Mouse (Mus musculus) liver, adult 2 months (tissue): ENCODE measurements around the gene Prdm2. TPM values are rescaled to one million over a fixed set of nuclear protein-coding genes. Genes with fewer than 3 reads are reported as not detected.

Experiments
- DNase-seq: peaks from one replicate; pipeline ENCODE4 v3.0.0-alpha.2; 2011; ENCODE audit warnings: low read depth, low spot score; ENCODE audit errors: extremely low read depth
- H3K27ac ChIP-seq: fragments of 200-500 bp; replicated peaks from 2 replicates; pipeline ENCODE4 v1.5.1; 2012; ENCODE audit warnings: low read depth, mild to moderate bottlenecking, control low read depth, inconsistent platforms, low read length; ENCODE audit not compliant: insufficient read depth
- H3K27me3 ChIP-seq: fragments of 200-500 bp; 2 replicates; pipeline ENCODE4 v1.6.1; 2012; ENCODE audit warnings: mild to moderate bottlenecking, moderate library complexity, low read length, inconsistent platforms; ENCODE audit not compliant: control insufficient read depth, insufficient read depth
- H3K36me3 ChIP-seq: fragments of 200-500 bp; 2 replicates; pipeline ENCODE4 v1.6.1; 2012; ENCODE audit warnings: low read length, inconsistent platforms; ENCODE audit not compliant: control insufficient read depth, insufficient read depth
- H3K4me1 ChIP-seq: fragments of 200-500 bp; 2 replicates; pipeline ENCODE4 v1.6.1; 2011; ENCODE audit warnings: low read length; ENCODE audit not compliant: control insufficient read depth, insufficient read depth
- H3K4me3 ChIP-seq: fragments of 200-500 bp; 2 replicates; pipeline ENCODE4 v1.5.1; 2011; ENCODE audit warnings: low read depth, mild to moderate bottlenecking, control low read depth, low read length, moderate library complexity; ENCODE audit not compliant: insufficient read depth
- H3K79me2 ChIP-seq: fragments of 200-500 bp; 2 replicates; pipeline ENCODE4 v1.6.1; 2012; ENCODE audit warnings: inconsistent platforms, mild to moderate bottlenecking, low read length, moderate library complexity; ENCODE audit not compliant: control insufficient read depth, insufficient read depth
- H3K9ac ChIP-seq: fragments of 200-500 bp; 2 replicates; pipeline ENCODE4 v1.6.1; 2012; ENCODE audit warnings: low read depth, mild to moderate bottlenecking, control low read depth, inconsistent platforms, low read length
- CTCF ChIP-seq: fragments of 200-500 bp; IDR thresholded peaks from 2 replicates; pipeline ENCODE4 v1.5.1; 2011; ENCODE audit warnings: low read depth, low read length, control low read depth
- POLR2A ChIP-seq: fragments of 200-500 bp; IDR thresholded peaks from 2 replicates; pipeline ENCODE4 v1.6.1; 2011; ENCODE audit warnings: low read length, control low read depth; ENCODE audit not compliant: insufficient read depth; ENCODE audit errors: extremely low read depth
- WGBS: fragments of 180-500 bp; shearing (Covaris S2); methylation state at CpG from one replicate; pipeline ENCODE4 v1.1.7; 2018; 5-methylcytosine and 5-hydroxymethylcytosine counted together
- polyA plus RNA-seq: library from polyadenylated mRNA; depleted of rRNA; stranded (reverse); fragments of >200 nt; gene quantifications from 2 replicates; pipeline ENCODE4 v1.2.3, GENCODE M21; 2012
- total RNA-seq: library from RNA; depleted of rRNA; stranded (reverse); fragments of >200 nt; gene quantifications from 2 replicates; pipeline ENCODE4 v1.2.3, GENCODE M21; 2014

The Prdm2 gene
- total and polyA plus RNA-seq, 2 experiments = 6.9 to 7.9 TPM

GRCm38 (mm10) chr4:143120008-143120407 lies 92.8 kb downstream of the Prdm2 start:
- no peak overlapping the region for H3K9ac ChIP-seq
- TF ChIP-seq CTCF = no peak
- no peak for TF ChIP-seq POLR2A
- peaks cover 8% of the 10 kb centered on the region; the same call in 1 of the 2 replicates for H3K79me2 ChIP-seq
- DNase-seq = peak; percentile 85
- H3K36me3 ChIP-seq = no peaks in the 10 kb centered on the region
- 25% methylated on average over 8 of the region's 8 CpGs for WGBS
- H3K27ac ChIP-seq = no peak overlapping the region
- no peaks in the 10 kb centered on the region for H3K27me3 ChIP-seq
- peaks cover 19% of the 10 kb centered on the region for H3K4me1 ChIP-seq
- no peak overlapping the region for H3K4me3 ChIP-seq

DNA sequence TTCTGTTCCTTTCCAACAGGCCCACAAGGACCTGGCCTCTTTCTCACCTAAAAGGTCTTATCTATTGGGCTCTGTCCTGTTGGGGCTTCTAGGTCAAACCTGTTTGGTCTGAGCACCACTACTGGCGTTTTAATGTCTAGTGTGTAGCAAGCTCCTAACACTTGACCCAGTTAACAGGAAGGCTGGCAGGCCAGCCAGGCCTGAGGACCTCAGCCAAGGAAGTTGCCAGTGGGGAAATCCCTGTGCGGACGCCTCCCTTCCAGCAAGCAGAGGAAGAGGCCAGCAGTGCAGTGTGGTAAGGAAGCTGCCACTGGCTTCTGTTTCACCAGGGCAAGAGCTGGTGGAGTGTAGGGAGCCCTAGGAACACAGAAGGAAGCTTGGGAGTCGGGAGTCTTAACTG lies 94.0 kb downstream of the Prdm2 start:
- TF ChIP-seq CTCF (no peak), POLR2A (no peak)
- no peak overlapping the region for H3K4me3 ChIP-seq
- peak; percentile 73 for DNase-seq
- no peak overlapping the region for H3K9ac ChIP-seq
- H3K27me3 ChIP-seq = no peaks in the 10 kb centered on the region
- WGBS = 17% methylated on average over 4 of the region's 4 CpGs
- H3K79me2 ChIP-seq = 0 out of 2 replicates have a peak, but pooled peaks cover 5% of the 10 kb centered on the region
- peaks cover 19% of the 10 kb centered on the region for H3K4me1 ChIP-seq
- no peak overlapping the region for H3K27ac ChIP-seq
- no peaks in the 10 kb centered on the region for H3K36me3 ChIP-seq

- 92% methylated on average over 12 of the region's 12 CpGs for WGBS
- no peak for TF ChIP-seq POLR2A
- no peak for TF ChIP-seq CTCF
- DNase-seq = no peak
These were observed 96.9 kb downstream of the Prdm2 start for GRCm38 (mm10) chr4:143115851-143116250.

GRCm38 (mm10) chr4:143114232-143114979 lies 98.4 kb downstream of the Prdm2 start:
- peaks cover 2% of the 10 kb centered on the region; the same call in 1 of the 2 replicates for H3K36me3 ChIP-seq
- H3K4me1 ChIP-seq = peaks cover 5% of the 10 kb centered on the region; the same call in 1 of the 2 replicates
- no peaks in the 10 kb centered on the region for H3K27me3 ChIP-seq
- 79% methylated on average over 21 of the region's 21 CpGs for WGBS
- no peak overlapping the region for H3K4me3 ChIP-seq
- no peak overlapping the region for H3K9ac ChIP-seq
- H3K27ac ChIP-seq = no peak overlapping the region
- no peak for DNase-seq
- TF ChIP-seq CTCF = no peak
- H3K79me2 ChIP-seq = 0 out of 2 replicates have a peak, but pooled peaks cover 5% of the 10 kb centered on the region

More at GRCm38 (mm10) chr4:143115851-143116250, 96.9 kb downstream of the Prdm2 start:
- H3K4me1 ChIP-seq = peaks cover 18% of the 10 kb centered on the region
- peaks cover 2% of the 10 kb centered on the region; the same call in 1 of the 2 replicates for H3K36me3 ChIP-seq
- no peak overlapping the region for H3K9ac ChIP-seq
- H3K27ac ChIP-seq = no peak overlapping the region
- H3K4me3 ChIP-seq = no peak overlapping the region
- 0 out of 2 replicates have a peak, but pooled peaks cover 5% of the 10 kb centered on the region for H3K79me2 ChIP-seq
- no peaks in the 10 kb centered on the region for H3K27me3 ChIP-seq

- WGBS = 44% methylated on average over 6 of the region's 6 CpGs
- DNase-seq = no peak
- H3K4me3 ChIP-seq = no peak overlapping the region
These were observed 99.8 kb downstream of the Prdm2 start for GRCm38 (mm10) chr4:143112985-143113384.

GRCm38 (mm10) chr4:143112439-143112838 lies 100.4 kb downstream of the Prdm2 start:
- no peaks in the 10 kb centered on the region for H3K27me3 ChIP-seq
- TF ChIP-seq CTCF = no peak
- TF ChIP-seq POLR2A = no peak
- peaks cover 2% of the 10 kb centered on the region; the same call in 1 of the 2 replicates for H3K36me3 ChIP-seq
- H3K4me3 ChIP-seq = no peak overlapping the region
- WGBS = 91% methylated on average over 2 of the region's 2 CpGs
- no peaks in the 10 kb centered on the region for H3K4me1 ChIP-seq
- DNase-seq = no peak
- no peak overlapping the region for H3K27ac ChIP-seq
- H3K9ac ChIP-seq = no peak overlapping the region
- no peaks in the 10 kb centered on the region for H3K79me2 ChIP-seq

More at GRCm38 (mm10) chr4:143112985-143113384, 99.8 kb downstream of the Prdm2 start:
- TF ChIP-seq CTCF (peak; percentile 69), POLR2A (no peak)
- H3K79me2 ChIP-seq = no peaks in the 10 kb centered on the region
- no peak overlapping the region for H3K27ac ChIP-seq
- no peaks in the 10 kb centered on the region for H3K4me1 ChIP-seq
- no peaks in the 10 kb centered on the region for H3K27me3 ChIP-seq
- peaks cover 2% of the 10 kb centered on the region; the same call in 1 of the 2 replicates for H3K36me3 ChIP-seq
- H3K9ac ChIP-seq = no peak overlapping the region
